Mouse (Mus musculus) midbrain, postnatal 0 days (tissue): Measurements from ENCODE around the gene Ccsap. TPM values are rescaled to one million over a fixed set of nuclear protein-coding genes. Genes with fewer than 3 reads are reported as not detected.

Experiments used
- ATAC-seq: fragments of 200-750 bp; cut with Nextera tagmentation; 2 replicates; pipeline ENCODE4 v1.8.0; 2017; ENCODE audit warnings: moderate number of reproducible peaks, mild to moderate bottlenecking, moderate TSS enrichment, moderate library complexity; ENCODE audit not compliant: low FRiP score
- DNase-seq: peaks from one replicate; pipeline ENCODE4 v3.0.0-alpha.2; 2015; ENCODE audit warnings: low spot score
- H3K27ac ChIP-seq: fragments of 300-500 bp; sonication (generic); 2 replicates; pipeline ENCODE4 v1.5.1; 2014; ENCODE audit warnings: low read depth, mild to moderate bottlenecking, low read length, mixed read lengths
- H3K27me3 ChIP-seq: fragments of 300-500 bp; sonication (generic); 2 replicates; pipeline ENCODE4 v1.6.1; 2014; ENCODE audit warnings: low read length, control low read depth, mixed read lengths; ENCODE audit not compliant: insufficient read depth
- H3K36me3 ChIP-seq: fragments of 300-500 bp; sonication (generic); 2 replicates; pipeline ENCODE4 v1.6.1; 2014; ENCODE audit warnings: low read length, control low read depth, mixed read lengths; ENCODE audit not compliant: insufficient read depth
- H3K4me1 ChIP-seq: fragments of 300-500 bp; sonication (generic); 2 replicates; pipeline ENCODE4 v1.6.1; 2014; ENCODE audit warnings: mild to moderate bottlenecking, control low read depth, antibody characterized with exemption, low read length, mixed read lengths; ENCODE audit not compliant: insufficient read depth
- H3K4me2 ChIP-seq: fragments of 300-500 bp; sonication (generic); 2 replicates; pipeline ENCODE4 v1.6.1; 2014; ENCODE audit warnings: low read depth, mild to moderate bottlenecking, low read length, mixed read lengths; ENCODE audit not compliant: poor library complexity, severe bottlenecking
- H3K4me3 ChIP-seq: fragments of 300-500 bp; sonication (generic); 2 replicates; pipeline ENCODE4 v1.5.1; 2014; ENCODE audit warnings: low read depth, mild to moderate bottlenecking, low read length, moderate library complexity
- H3K9ac ChIP-seq: fragments of 300-500 bp; sonication (generic); replicated peaks from 2 replicates; pipeline ENCODE4 v1.6.1; 2014; ENCODE audit warnings: mild to moderate bottlenecking, low read length, moderate library complexity, mixed read lengths; ENCODE audit not compliant: poor library complexity, severe bottlenecking
- H3K9me3 ChIP-seq: fragments of 300-500 bp; sonication (generic); 2 replicates; pipeline ENCODE4 v1.6.1; 2016; ENCODE audit warnings: low read length, control low read depth
- CTCF ChIP-seq: IDR thresholded peaks from 2 replicates; pipeline ENCODE4 v1.5.1; 2016; ENCODE audit warnings: antibody characterized with exemption, mild to moderate bottlenecking
- WGBS: fragments of 180-500 bp; shearing (Covaris S2); extraction: QIAGEN DNeasy Blood & Tissue Kit; methylation state at CpG from one replicate; pipeline ENCODE4 v1.1.7; 2014; 5-methylcytosine and 5-hydroxymethylcytosine counted together
- polyA plus RNA-seq: library from polyadenylated mRNA; unstranded; fragments of >200 nt; fragmentation: Nextera tagmentation; extraction: Ambion mirVana; gene quantifications from 2 replicates; pipeline ENCODE4 v1.2.1, GENCODE M21; 2015
- total RNA-seq: library from RNA; depleted of rRNA; stranded (reverse); fragments of >200 nt; gene quantifications from 2 replicates; pipeline ENCODE4 v1.2.3, GENCODE M21; 2014

Gene Ccsap
- total and polyA plus RNA-seq, 2 experiments from 2014 or later, result 5.5 to 9.9 TPM

DNA sequence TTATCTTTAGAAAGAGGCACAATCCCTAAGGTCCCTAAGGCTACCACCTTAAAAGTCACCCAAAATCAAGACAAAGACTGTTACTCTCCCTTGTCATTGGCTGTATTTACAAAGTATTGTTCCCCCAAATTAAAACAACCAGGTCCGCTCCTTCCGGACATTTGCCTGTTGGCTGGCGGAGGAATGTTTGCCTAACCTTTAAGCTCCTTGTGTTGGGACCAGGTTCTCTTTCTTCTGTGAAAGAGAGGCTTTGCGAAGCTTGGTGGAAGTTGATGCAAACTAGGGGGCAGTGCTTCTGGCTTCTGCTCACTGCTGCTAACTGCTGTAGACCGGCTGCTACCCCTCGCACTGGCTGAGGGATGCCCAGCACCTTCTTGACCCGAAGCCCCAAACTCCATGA is 51.3 kb downstream of the Ccsap start:
- Histone ChIP-seq H3K4me1 (peaks cover 10% of the 10 kb centered on the region), H3K27me3 (no peaks in the 10 kb centered on the region), H3K27ac (no peak overlapping the region), H3K36me3 (no peaks in the 10 kb centered on the region), H3K9ac (no peak overlapping the region), H3K9me3 (no peaks in the 10 kb centered on the region), H3K4me2 (no peak overlapping the region), H3K4me3 (no peak overlapping the region)
- no peak for TF ChIP-seq CTCF
- ATAC-seq (no peak), DNase-seq (no peak)
- WGBS, result 77% methylated on average over 7 of the region's 7 CpGs

DNA sequence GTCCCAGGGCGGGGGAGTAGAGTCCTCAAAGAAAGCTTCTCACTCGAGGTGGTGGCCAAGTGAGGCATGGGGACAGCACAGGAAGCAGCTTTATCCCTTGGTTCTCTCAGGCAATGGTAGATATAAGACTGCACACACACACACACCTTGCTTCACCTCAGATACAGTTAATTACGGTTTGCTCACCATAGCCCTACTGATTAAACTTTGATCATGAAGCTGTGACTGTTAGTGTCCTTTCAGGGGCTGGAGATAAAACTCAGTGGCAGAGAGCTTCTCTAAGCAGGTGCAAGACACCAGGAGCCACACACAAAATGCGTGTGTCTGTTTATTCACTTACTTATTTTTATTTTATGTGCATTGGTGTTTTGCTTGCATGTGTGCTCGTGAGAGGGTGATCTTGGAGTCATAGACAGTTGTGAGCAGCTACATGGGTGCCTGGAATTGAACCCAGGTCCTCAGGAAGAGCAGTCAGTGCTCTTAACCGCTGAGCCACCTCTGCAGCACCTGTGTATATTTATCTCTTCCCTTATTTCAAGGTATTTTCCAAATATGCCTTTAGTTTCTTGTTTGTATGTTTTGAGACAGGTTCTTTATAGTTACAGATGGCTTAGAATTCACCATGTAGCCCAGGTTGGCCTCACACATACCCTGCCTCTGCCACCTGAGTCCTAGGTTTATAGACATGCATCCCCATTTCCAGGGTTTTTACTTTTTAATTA is 52.0 kb downstream of the Ccsap start:
- Histone ChIP-seq H3K36me3 (no peaks in the 10 kb centered on the region), H3K9me3 (no peaks in the 10 kb centered on the region), H3K4me1 (peaks cover 10% of the 10 kb centered on the region), H3K4me3 (no peak overlapping the region; the same call in 1 of the 2 replicates), H3K9ac (no peak overlapping the region), H3K4me2 (peak overlapping the region; percentile 80), H3K27me3 (no peaks in the 10 kb centered on the region), H3K27ac (no peak overlapping the region)
- 71% methylated on average over 6 of the region's 6 CpGs for WGBS
- TF ChIP-seq CTCF, result no peak
- DNase-seq (no peak), ATAC-seq (no peak)

- peak overlapping the region; percentile 27 for H3K27ac ChIP-seq
- H3K9me3 ChIP-seq, result no peaks in the 10 kb centered on the region
- DNase-seq, result peak; percentile 20
- no peak for TF ChIP-seq CTCF
- peak overlapping the region; percentile 78 for H3K4me3 ChIP-seq
- H3K4me2 ChIP-seq, result peak overlapping the region; percentile 80
- peak overlapping the region; percentile 91 for H3K9ac ChIP-seq
- peaks cover 10% of the 10 kb centered on the region for H3K4me1 ChIP-seq
- H3K36me3 ChIP-seq, result no peaks in the 10 kb centered on the region
- no peaks in the 10 kb centered on the region for H3K27me3 ChIP-seq
- no peak for ATAC-seq
- WGBS, result 6% methylated on average over 14 of the region's 14 CpGs
Measured at GRCm38 (mm10) chr8:123807024-123807431, 53.0 kb downstream of the Ccsap start.

DNA sequence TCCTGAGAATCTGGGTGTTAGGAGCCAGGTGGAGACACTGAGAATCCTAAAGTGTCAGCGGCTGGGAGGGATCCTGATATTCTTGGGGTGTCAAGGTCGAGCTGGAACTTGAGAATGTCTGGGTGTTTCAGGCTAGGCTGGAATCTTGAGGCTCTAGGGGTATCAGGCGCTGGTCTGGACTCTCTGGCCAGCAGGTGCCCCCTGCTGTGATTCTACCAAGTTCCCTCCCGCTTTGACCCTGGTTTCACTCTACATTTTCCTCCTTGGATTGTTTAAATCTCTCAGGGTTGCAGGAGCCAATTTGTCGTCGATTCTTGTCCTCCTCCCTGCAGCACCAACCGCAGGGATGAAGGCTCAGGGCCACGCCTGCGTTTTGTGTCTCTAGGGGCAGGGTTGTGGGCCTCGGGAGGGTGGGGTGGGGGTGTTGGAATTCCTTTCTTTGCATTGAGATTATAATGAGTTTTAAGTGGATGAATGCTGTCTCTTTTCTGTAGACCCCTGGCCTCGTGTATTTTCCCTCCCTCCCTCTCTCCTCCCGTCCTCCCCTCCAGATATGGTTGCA is 53.6 kb downstream of the Ccsap start:
- Histone ChIP-seq H3K9ac (peak overlapping the region; percentile 91), H3K9me3 (no peaks in the 10 kb centered on the region), H3K27me3 (no peaks in the 10 kb centered on the region), H3K27ac (peak overlapping the region; percentile 88), H3K4me2 (peak overlapping the region; percentile 80), H3K36me3 (no peaks in the 10 kb centered on the region), H3K4me1 (peaks cover 10% of the 10 kb centered on the region), H3K4me3 (peak overlapping the region; percentile 78)
- ATAC-seq (peak; percentile 32; the same call in 1 of the 2 replicates), DNase-seq (peak; percentile 26)
- TF ChIP-seq CTCF, result peak; percentile 26; the same call in 1 of the 2 replicates
- under 1% methylated on average over 12 of the region's 12 CpGs for WGBS

- Histone ChIP-seq H3K4me1 (peaks cover 10% of the 10 kb centered on the region), H3K9me3 (no peaks in the 10 kb centered on the region), H3K9ac (peak within 1 kb of the TSS; percentile 91), H3K27ac (peak within 1 kb of the TSS; percentile 88), H3K36me3 (no peaks in the 10 kb centered on the region), H3K4me2 (peak within 1 kb of the TSS; percentile 80), H3K4me3 (peak within 1 kb of the TSS; percentile 78), H3K27me3 (no peaks in the 10 kb centered on the region)
- 1% methylated on average over 43 of the region's 48 CpGs for WGBS
- TF ChIP-seq CTCF, result no peak
- peak; percentile 86 for ATAC-seq
- DNase-seq, result peak; percentile 92
Measured at GRCm38 (mm10) chr8:123805718-123806373, 54.2 kb downstream of the Ccsap start, which contains the start of gene Rab4a. Gene Rab4a (plus strand): TSS chr8:123805985.
